Mouse (Mus musculus) megakaryocyte, embryonic 14.5 days (primary cell): ENCODE results near the gene Obscn.

ENCODE experiments used
- FLI1 ChIP-seq: IDR thresholded peaks from 2 replicates; pipeline ENCODE4 v1.6.1; 2012; ENCODE audit warnings: low read length, inconsistent platforms, mixed read lengths
- GATA1 ChIP-seq: IDR thresholded peaks from 3 replicates; pipeline ENCODE4 v1.6.1; 2012; ENCODE audit warnings: mixed read lengths, low read length, inconsistent platforms, borderline replicate concordance

- no peak for TF ChIP-seq GATA1
- no peak for TF ChIP-seq FLI1
These were observed 38.1 kb upstream of the Obscn start for GRCm38 (mm10) chr11:59174189-59174838.
